Mouse (Mus musculus) right cerebral cortex, postnatal 10 days (tissue): ENCODE results near the gene Pin1.
"Not testable (repeated sequence)": the region's sequence is repeated elsewhere in the genome, so short reads cannot be mapped to it uniquely, and the experiment has no call there.

Experiments used
- DNase-seq, 2 experiments: peaks; one replicate each; pipeline ENCODE4 v3.0.0; 2021; ENCODE audit warnings: low spot score in 2 of 2

The Pin1 gene

DNA sequence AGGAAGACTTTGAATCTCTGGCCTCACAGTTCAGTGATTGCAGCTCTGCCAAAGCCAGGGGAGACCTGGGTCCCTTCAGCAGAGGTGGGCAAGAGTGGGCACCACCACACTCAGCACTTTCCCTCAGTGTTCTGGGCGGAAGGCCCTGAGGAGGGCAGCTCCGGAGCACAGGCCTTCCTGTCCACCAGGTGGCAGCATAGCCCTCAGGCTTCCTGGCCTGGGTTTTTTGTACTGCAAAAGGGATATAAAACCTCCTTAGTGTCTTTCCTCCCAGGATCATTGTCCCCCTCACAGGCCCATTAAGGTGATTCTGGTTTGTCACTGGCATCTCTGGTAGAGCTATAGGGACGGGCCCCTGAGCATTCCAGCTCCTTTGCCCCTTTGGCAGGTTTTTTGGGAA lies 10.4 kb downstream of the Pin1 start:
- DNase-seq = peak; percentile 79 to 87

DNA sequence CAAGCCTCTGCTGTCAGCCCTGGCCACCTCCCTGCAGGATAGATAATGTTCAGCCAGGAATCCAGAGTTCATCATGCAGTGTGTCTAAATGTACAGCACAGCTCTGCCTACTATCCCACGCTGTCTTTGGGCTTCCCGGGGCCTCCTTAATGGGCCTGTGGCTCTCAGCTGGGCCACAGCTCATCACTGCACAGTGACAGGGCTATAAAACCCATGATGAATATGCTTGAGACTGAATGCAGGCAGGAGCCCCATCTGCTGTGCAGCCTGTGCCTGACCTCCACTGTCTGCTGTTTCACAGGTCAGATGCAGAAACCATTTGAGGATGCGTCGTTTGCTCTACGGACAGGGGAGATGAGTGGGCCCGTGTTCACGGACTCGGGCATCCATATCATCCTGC lies 11.0 kb downstream of the Pin1 start:
- no peak for DNase-seq

DNA sequence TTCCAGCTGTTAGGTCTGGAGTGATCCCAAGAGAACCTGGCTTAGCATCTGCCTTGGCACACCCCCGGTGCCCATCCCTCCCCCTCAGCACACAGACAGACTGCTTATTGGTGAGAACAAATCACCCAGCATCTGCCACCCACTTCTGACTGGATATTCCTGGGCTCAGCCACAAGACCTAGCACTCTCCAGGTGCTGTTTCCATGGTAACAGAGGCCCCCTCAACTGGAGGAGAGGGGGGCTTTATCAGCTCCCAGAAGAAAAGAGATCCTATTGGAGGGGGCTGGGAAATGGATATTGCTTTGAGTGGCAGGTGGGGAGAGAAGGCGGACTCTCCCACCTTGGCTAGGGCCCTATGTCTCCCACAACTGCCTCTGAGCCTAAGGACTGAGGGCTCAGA lies 12.1 kb downstream of the Pin1 start:
- DNase-seq = peak; percentile 78 to 90

DNA sequence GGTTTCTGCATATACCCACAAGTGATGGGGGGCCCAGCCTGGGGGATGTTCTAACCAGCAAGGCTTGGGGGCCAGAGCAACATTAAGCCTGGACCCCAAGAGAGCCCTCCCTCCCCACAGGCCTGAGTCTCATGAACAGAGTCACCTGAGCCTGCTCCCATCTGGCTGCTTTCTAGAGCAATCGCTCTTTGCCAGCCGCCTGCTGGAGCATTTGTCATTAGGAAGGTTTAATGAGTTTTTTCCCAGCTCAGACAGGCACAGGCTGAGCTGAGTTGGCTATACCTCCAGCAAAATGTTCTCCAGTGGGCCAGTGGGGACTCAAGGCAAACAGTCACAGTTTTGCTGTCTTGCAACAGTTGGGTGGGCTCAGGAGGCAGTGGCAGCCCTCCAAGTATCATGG lies 12.5 kb downstream of the Pin1 start:
- DNase-seq = peak; percentile 56 to 64

DNA sequence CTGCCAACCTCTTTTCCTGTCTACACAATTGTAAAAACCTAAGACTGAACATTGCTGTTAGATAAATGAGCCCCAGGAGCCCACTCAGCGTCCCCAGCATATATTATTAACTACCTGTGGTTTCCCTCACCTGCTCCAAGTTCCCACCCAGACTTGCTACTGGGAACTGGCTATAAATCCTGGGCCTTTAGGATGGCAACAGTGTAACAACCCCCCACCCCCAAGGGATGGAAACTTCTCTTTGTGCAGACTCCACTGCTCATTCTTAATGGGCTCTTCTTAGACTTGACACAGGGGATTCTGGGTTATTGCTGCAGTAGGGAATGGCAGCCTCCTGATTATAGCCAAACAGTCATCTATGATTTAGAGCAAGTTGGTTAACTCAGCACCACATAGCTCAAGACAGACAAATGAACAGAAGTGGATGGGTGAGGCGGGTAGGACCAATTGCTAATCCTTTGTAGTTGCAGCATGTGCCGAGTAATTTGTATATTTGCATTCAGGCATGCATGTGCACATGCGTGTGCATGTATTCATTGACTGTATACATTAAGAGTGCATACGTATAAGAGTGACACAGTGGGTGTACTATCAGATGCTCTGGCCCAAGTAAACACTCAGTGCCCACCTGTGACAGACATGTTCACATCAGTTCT lies 13.2 kb downstream of the Pin1 start:
- no peak for DNase-seq

DNA sequence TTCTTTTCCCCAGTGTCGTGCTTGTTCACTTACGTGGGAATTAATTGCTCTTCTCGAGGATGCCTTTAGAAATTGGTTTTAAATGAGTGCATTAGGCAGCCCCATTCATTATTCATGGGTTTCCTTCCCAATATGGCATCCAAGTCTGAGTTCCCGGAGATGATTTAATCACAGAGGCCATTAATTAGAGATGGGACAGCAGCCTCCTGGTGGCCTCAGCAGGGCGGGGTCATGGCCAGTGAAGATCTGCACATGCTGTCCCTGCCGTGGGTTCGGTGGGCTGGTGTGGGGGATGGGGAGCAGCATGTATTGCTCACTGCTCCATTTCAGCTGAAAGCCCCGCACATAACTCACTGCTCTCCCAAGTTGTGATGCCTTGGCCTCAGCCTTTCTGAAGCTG lies 14.0 kb downstream of the Pin1 start:
- peak in 1 of 2 experiments; percentile 57 for DNase-seq

DNA sequence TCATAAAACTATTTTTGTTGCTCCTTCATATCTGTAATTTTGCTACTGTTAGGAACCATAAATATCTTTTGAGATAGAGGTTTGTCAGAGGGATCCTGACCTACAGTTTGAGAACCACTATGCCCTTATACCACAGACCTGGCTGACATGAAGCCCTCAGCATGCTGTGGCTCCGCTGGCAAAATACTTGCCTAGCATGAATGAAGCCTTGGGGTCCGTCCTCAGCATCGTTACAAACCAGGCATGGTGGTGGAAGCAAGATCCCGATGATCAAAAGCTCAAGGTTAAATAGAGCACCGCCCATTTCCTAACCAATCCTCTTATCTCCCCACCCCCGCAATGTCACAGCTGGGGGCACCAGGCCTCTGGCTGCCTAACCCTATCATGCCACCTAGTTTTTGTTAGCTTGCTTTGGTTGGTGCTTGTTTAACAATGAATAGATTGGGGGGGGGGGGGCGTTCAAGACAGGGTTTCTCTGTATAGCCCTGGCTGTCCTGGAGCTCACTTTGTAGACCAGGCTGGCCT lies 14.7 kb downstream of the Pin1 start:
- no peak for DNase-seq

DNA sequence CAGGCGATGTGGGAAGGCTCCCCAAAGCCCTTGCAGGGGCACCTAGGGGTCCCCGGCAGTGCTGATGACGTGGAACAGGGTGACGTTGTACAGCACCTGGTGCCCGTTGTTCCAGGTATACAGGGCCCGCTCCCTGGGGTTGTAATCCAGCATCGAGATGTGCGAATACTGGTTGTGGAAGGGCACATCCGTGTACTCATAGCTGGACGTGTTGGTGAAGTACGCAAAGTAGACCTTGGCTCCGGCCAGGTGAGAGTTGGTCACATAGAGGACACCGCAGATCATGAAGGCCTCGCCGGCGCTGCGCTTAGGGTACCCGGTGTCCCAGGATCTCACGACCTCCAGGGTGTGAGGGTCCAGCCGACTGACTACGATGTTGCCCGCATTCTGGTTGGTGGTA lies 16.2 kb downstream of the Pin1 start:
- DNase-seq = no peak

DNA sequence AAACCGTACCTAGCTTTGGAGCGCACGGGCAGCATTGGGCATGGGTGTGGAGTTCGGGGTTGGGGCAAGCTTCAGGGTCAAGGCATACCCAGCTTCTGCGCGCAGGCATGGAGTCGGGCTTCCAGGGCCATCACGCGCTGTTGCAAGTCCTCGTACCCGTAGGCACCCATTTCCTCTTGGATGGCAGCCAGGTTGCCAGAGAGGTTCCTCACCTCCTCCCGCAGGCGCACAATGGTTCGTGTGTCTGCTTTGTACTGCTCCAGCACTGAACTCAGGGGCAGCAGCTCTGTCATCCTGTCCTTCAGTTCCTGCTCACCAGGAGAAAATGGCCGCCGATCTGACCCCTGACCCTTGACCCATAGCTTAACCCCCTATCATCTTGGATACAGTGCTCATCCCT lies 20.2 kb downstream of the Pin1 start:
- peak in 1 of 2 experiments; percentile 66 for DNase-seq

DNA sequence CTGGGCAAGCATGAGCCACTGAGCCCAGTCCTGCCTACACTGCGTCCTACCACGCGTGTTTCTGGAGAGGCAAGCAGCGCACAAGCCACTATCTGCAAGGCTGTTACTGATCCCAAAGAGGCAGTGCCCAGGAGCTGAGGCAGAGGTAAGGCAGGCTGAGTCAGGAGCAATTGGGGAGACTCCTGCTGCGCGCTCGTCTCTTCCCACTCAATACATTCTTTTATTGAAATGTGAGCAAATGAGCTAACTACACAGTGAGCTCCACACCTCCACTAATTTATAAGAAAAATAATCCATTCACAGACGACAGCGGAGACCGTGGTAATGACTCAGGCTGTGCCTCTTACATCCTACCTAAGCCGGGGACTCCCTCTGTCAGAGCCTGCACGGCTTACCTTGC lies 26.0 kb downstream of the Pin1 start:
- DNase-seq = no peak

DNA sequence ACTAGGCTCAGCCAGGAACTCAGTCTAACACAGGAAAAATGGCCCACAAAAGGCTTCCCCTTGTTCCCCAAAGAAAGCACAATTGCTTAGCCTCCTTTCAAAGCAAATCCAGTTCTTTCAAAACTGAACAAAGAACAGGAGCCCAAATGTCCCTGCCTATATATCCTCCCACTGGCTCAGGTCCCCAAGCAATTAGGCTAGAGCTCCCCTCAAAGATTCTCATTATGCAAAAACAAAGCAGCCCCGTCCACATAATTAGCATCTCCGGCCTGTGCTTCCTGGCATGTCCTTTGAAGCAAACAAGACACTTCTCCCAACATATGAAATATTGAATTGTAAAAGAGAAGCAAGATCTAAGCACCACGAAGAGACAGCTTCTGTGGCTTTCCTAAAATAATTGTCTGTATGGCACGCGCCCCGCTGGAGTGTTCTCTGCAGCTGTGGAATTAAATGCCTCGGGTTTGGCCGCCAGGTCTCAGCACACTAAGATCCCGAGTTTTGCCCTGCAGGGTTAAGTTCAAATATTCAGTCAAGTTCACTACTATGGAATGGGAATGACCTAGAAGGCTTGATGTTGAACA lies 28.6 kb downstream of the Pin1 start:
- DNase-seq = peak; percentile 57 to 63

DNA sequence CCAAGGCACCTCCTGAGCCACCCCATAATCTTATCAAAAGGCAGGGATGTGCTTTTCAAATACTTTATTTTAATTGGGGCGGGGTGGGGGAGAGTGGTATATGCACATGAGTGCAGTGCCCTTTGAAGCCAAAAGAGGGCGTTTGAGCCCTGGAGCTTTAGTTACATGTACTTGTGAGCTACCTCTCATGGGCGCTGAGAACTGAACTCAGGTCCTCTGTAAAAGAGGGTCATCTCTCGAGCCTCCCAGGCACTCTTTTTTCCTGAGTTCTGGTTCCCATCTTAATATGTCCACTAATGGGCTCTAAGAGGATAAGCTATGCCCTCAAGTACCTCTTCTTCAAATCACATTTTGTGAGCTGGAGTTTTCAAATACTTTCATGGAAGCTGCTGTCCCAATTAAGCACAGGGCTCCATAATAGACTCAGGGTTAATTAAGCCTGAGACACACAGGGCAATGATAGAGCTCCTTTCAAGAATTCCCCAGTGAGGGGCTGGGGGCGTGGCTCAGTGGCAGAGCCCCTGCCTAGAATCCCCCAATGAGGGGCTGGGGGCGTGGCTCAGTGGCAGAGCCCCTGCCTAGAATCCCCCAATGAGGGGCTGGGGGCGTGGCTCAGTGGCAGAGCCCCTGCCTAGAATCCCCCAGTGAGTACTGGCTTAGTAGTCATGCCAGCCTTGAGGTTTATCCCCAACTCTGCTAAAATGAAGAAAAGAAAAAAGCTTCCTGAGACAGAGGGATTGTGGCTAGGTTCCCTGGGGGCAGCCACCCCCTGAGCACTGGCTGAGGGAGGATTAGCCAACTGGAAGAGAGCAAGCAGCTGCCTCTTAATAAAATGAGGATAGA lies 29.9 kb downstream of the Pin1 start:
- DNase-seq = no peak

DNA sequence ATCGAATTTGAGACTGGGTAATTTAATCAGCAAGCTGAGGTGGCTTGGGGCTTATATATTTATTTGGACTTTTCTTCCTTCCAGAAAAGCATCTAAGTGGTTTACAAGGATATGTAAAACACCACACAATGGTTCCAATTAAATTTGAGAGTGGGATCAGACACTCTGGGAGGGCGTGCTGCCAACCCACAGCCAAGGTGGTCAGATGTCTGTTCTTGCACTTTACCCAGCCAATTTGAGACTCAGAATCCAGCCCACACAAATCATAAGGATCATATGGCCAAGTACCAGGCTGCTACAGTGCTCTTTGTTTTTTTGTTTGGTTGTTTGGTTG lies 30.5 kb downstream of the Pin1 start:
- DNase-seq = no peak

DNA sequence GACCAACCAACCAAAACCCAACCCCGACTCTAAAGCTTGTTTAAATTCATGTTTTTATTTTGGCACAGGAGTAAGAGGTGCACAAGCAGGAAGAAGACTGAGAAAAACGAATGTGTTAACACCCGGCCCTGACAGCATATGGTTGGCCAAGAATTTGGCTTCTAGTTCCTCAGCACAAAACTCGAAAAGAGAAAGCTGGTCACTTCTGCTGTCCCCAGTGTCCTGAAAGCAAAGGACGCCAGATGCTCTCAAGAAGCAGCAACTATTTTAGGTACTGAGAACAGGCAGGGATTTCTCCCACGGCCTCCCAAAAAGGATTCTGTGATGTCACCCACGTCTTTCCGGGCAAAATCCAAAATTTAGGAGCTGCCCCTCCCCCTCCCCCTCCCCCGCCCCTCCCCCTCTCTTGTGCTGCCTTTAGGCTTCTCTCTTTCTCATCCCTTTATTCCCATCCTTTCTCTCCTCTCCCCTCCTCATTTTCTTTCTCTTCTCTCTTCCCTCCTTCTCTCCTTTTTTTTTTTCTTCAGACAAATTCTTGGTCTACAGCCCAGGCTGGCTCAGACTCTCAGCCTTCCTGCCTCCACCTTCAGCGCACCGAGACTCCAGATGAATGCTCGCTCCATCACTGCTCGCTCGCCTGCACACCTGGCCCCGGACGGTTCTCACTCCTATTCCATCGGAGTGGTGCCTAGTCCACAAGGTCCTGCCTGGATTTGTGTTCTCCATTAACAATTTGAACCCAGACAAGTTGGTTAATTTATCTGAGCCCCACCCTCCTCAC lies 33.4 kb downstream of the Pin1 start:
- peak; percentile 73 to 90 for DNase-seq

DNA sequence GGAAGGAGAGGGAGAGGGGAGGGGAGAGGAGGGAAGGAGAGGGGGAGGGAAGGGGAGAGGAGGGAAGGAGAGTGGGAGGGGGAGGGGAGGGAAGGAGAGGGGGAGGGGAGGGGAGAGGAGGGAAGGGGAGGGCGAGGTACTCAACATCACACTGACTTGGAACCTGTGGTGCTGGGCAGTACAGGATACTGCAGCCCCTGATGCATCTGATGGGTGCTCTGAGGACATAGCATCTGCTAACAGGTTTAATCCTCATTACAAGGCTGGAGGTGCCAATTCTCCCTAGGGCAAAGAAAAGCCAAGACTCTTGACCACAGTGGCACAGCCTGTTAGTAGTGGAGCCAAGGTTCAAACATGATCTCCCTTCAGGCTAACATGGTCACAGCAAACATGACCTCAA lies 37.5 kb downstream of the Pin1 start:
- no peak for DNase-seq

DNA sequence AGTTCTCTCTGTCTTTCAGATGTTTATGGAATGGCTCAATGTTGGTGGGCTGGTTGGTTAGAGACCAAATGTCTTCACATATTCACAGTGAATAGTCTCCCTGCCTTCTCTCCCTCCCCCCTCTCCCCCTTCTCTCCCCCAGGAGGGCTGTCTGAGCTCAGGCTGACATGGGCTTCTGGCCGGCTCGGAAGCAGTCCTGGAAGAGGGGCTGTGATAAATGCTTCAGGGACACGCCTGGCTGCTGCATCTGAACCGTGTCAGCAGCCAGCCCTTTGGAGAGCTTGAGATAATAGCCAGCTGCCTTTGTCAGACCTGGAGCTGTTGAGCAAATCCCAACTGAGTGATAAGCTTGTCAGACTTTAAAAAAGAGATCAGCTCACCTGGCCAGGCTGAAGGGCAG lies 38.0 kb downstream of the Pin1 start:
- no peak for DNase-seq

DNA sequence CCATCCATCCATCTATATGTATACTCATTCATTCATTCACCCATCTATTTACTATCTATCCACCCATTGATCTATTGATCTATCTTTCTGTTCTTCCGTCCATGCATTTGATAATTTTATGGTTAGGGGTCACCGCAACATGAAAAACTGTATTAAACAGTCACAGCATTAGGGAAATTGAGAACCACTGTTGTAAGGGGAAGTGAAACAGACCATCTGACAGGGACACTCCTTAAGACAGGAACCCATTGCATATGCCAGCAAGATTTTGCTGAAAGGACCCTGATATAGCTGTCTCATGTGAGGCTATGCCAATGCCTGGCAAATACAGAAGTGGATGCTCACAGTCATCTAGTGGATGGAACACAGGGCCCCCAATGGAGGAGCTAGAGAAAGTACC lies 38.6 kb downstream of the Pin1 start:
- DNase-seq = not testable (repeated sequence)

DNA sequence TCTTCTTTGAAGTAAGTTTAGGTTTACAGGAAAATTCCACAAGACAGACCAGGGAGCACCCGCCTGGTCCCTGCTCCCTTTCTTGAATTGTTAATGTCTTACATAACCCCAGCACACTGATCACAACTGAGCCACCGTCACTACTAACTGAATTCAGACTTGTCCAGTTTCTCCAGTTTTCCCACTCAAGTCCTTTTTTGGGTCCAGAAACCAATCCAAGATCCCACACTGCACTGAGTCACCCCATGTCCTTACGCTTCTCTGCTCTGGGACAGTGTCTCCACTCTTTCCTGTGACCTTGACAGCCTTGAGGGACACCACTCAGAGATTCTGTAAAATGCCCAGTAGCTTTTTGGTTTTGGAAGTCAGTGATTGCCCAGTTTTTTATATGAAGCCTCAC lies 41.0 kb downstream of the Pin1 start:
- no peak for DNase-seq

DNA sequence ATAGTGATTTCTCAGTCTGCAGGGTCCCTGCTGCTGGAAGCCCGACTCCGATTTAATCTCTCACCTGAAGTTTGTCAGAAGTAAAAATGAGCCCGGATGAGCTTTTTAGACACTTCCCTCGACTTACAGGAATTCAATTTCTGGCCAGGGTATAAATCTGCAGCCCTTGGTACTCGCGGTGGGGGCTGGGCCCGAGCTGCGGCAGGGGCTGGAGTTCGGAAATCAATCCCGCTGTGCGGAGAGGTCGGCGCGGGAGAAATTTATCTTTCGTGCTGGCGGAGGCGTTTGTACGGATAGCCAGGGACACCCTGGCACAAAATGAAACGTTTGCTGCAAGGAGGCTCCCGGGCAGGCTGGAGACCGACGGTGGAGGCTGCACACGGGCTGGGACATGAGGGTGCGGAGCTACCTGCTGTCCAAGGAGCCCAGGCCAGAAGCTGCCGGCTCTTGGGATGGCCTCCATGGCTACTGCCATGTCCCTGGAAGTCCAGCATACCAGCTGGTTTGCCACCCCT lies 42.9 kb downstream of the Pin1 start:
- DNase-seq = no peak

DNA sequence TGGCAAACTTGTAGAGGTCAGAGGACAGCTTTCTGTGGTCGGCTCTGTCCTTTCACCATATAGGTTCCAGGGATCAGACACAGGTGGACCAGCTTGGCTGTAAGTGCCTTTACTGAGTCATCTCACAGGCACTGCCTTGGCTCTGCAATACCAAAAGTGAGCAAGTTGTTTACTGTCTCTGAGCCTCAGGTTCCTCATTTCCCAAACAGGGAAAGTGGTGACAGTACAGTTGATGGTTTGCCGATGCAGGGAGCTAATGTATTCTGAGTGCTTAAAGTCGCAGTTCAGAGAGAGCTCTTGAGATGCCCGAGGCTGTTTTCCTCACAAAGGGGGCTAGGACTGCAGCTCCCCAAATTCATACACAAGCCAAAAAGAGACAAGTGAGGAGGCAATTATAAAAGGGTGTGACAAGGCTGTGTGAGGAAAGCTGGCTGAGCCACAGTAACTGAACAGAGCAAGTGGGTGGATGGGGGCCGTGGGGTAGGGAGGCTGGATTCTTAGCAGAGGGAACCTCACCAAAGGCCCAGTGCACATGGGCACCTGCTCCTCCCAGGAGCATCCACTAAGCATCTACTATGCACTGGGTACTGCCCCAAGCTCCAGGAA lies 44.3 kb downstream of the Pin1 start:
- DNase-seq = no peak

DNA sequence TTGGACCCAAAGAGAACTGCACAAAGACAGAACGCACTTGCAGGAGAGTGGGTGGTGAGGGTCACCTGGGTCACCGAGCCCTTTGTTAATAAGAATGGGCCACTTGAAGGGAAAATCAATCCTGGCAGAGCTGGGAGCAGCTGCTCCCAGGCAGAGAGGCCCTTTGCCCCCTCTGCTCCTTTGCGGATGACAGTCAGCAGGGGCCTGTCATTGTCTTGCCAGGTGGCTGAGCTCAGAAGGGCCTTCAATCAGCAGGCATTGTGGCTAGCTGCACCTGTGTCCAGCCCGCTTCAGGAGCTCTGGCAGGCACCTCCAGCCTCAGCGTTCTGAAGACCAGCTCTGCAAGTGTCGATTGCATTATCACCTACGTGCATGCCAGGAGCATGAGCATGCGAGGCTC lies 45.6 kb downstream of the Pin1 start:
- DNase-seq = no peak
